Mouse (Mus musculus) embryonic facial prominence, embryonic 15.5 days (tissue): Measurements from ENCODE around the gene Btbd35f30. TPM values are rescaled to one million over a fixed set of nuclear protein-coding genes. Genes with fewer than 3 reads are reported as not detected.
"Not testable (repeated sequence)": the region's sequence is repeated elsewhere in the genome, so short reads cannot be mapped to it uniquely, and the experiment has no call there.

Experiments
- ATAC-seq: fragments of 200-750 bp; cut with Nextera tagmentation; 2 replicates; pipeline ENCODE4 v1.8.0; 2017; ENCODE audit warnings: low read depth, moderate TSS enrichment; ENCODE audit not compliant: insufficient number of reproducible peaks, low FRiP score, low TSS enrichment
- H3K27ac ChIP-seq: fragments of 300-500 bp; sonication (generic); replicated peaks from 2 replicates; pipeline ENCODE4 v1.5.1; 2015; ENCODE audit warnings: mild to moderate bottlenecking, inconsistent platforms
- H3K27me3 ChIP-seq: fragments of 300-500 bp; sonication (generic); 2 replicates; pipeline ENCODE4 v1.6.1; 2015; ENCODE audit warnings: inconsistent platforms
- H3K36me3 ChIP-seq: fragments of 300-500 bp; sonication (generic); 2 replicates; pipeline ENCODE4 v1.6.1; 2015; ENCODE audit warnings: mild to moderate bottlenecking, inconsistent platforms
- H3K4me1 ChIP-seq: fragments of 300-500 bp; sonication (generic); 2 replicates; pipeline ENCODE4 v1.6.1; 2015; ENCODE audit warnings: inconsistent platforms
- H3K4me2 ChIP-seq: fragments of 300-500 bp; sonication (generic); replicated peaks from 2 replicates; pipeline ENCODE4 v1.6.1; 2015; ENCODE audit warnings: mild to moderate bottlenecking, inconsistent platforms
- H3K4me3 ChIP-seq: fragments of 300-500 bp; sonication (generic); replicated peaks from 2 replicates; pipeline ENCODE4 v1.5.1; 2015; ENCODE audit warnings: mild to moderate bottlenecking, inconsistent platforms
- H3K9ac ChIP-seq: fragments of 300-500 bp; sonication (generic); 2 replicates; pipeline ENCODE4 v1.6.1; 2015; ENCODE audit warnings: inconsistent platforms
- H3K9me3 ChIP-seq: fragments of 300-500 bp; sonication (generic); replicated peaks from 2 replicates; pipeline ENCODE4 v1.6.1; 2016; ENCODE audit warnings: inconsistent platforms
- WGBS: fragments of 180-500 bp; shearing (Covaris S2); methylation state at CpG from one replicate; pipeline ENCODE4 v1.1.7; 2015; 5-methylcytosine and 5-hydroxymethylcytosine counted together
- polyA plus RNA-seq: library from polyadenylated mRNA; unstranded; fragments of >200 nt; fragmentation: Nextera tagmentation; extraction: Ambion mirVana; gene quantifications from 2 replicates; pipeline ENCODE4 v1.2.1, GENCODE M21; 2015

Gene Btbd35f30
- polyA plus RNA-seq, result not detected in 2 replicates

- not testable (repeated sequence) for ATAC-seq, H3K9me3 ChIP-seq, H3K4me2 ChIP-seq, H3K36me3 ChIP-seq, H3K9ac ChIP-seq, H3K4me3 ChIP-seq, H3K27me3 ChIP-seq, H3K4me1 ChIP-seq, H3K27ac ChIP-seq
- WGBS, result no CpG with 5 or more reads among the region's 4 CpGs
Measured at GRCm38 (mm10) chrX:32894325-32894724, at the start of gene Btbd35f30. Gene Btbd35f30, plus strand, starts transcription at chrX:32894625.

- H3K4me2 ChIP-seq, H3K36me3 ChIP-seq, H3K27me3 ChIP-seq, H3K4me1 ChIP-seq, ATAC-seq, H3K27ac ChIP-seq, H3K4me3 ChIP-seq, H3K9ac ChIP-seq, H3K9me3 ChIP-seq: not testable (repeated sequence)
- WGBS, result no CpG with 5 or more reads among the region's 1 CpGs
Measured at GRCm38 (mm10) chrX:32941468-32941867, 47.0 kb downstream of the Btbd35f30 start, which contains the start of gene Gm21789. Gene Gm21789, plus strand, starts transcription at chrX:32941768.

Other genes starting within 250 kb of the Btbd35f30 start
- not detected in 2 replicates for gene Gm5926, start 243.9 kb upstream of the Btbd35f30 start, polyA plus RNA-seq
- gene Btbd35f21, start 168.5 kb upstream of the Btbd35f30 start, polyA plus RNA-seq, result not detected in 2 replicates
- not detected in 2 replicates for gene Gm21789, start 47.1 kb downstream of the Btbd35f30 start, polyA plus RNA-seq
- not detected in 2 replicates for gene Btbd35f5, start 79.3 kb downstream of the Btbd35f30 start, polyA plus RNA-seq